Mouse (Mus musculus): ENCODE results near the gene Tmem30c.

The Tmem30c gene

GRCm38 (mm10) chr16:57292765-57293164, at the start of gene Tmem30c:
Gene Tmem30c (minus strand): TSS chr16:57292865.
- no peak for DNase-seq

GRCm38 (mm10) chr16:57340613-57340898, 47.9 kb upstream of the Tmem30c start:
- DNase-seq = no peak

DNA sequence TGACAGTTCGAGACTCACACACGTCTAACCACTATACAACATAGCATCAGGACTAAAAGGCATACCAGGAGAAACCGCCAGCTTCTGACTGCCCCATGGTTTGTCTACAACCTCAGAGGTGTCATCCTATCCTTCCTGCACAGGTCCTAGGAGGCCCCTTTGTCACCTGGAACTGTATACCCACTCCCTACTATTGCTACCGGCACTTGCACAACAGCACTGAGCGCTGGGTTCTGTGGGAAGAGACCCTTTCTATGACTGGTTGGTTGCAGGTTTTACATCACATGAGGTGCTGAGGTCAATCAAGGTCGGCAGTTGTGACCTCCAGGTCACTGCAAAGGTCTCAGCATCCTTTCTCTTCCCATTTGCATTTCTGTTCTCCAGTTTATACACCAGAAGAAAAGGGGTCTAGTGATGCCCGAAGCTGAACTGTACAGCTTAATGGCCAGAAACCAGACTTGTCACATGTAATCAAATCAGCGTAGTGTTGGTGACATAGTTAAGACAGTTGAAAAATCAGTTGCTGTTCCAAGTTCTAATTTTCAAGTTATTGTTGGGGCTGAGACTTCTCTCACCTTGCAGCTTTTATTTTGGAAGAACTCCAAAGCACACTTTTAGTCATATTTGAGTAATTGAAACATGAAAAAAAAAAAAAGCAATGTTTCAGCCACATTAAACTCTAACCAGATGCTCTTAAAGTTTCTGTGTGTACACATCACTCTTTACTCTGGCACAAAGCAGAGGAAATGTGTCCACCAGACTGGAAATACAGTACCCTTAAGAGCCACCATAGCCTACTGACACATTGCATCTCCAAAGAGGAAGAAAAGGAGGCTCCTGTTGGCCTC, 47.3 kb upstream of the Tmem30c start:
- DNase-seq = no peak

GRCm38 (mm10) chr16:57336770-57337423, 44.2 kb upstream of the Tmem30c start:
- peak; percentile 46 for DNase-seq

- no peak for DNase-seq
Observed at GRCm38 (mm10) chr16:57332301-57332700, 39.6 kb upstream of the Tmem30c start.

- DNase-seq = no peak
Observed at GRCm38 (mm10) chr16:57330111-57330510, 37.4 kb upstream of the Tmem30c start.

- DNase-seq = no peak
Observed at GRCm38 (mm10) chr16:57329028-57329427, 36.4 kb upstream of the Tmem30c start.

GRCm38 (mm10) chr16:57326996-57327395, 34.3 kb upstream of the Tmem30c start:
- peak; percentile 33 for DNase-seq

GRCm38 (mm10) chr16:57319284-57320124, 26.8 kb upstream of the Tmem30c start:
- DNase-seq = no peak

DNA sequence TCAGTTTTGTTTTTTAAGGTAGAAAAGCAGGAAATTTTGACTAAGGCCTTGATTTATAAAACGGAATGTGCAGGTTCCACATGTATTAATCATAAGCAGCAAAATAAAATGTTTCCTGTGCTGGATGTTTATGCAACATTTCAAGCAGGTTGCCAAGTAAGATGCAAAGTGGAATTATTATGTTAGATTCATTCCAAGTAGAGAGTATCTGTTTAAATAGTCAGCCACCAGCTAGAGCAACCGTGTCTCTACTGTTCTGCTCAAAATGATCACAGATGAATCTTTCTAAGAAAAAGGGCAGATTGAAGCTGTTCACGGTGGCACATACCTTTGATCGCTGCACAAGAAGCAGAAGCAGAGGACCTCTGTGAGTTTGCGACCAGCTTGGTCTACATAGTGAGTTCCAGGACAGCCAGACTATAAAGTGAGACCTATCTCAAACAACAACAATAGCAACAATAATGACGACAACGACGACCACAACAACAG, 26.0 kb upstream of the Tmem30c start:
- peak; percentile 60 for DNase-seq

GRCm38 (mm10) chr16:57317882-57318636, 25.4 kb upstream of the Tmem30c start:
- DNase-seq = no peak

DNA sequence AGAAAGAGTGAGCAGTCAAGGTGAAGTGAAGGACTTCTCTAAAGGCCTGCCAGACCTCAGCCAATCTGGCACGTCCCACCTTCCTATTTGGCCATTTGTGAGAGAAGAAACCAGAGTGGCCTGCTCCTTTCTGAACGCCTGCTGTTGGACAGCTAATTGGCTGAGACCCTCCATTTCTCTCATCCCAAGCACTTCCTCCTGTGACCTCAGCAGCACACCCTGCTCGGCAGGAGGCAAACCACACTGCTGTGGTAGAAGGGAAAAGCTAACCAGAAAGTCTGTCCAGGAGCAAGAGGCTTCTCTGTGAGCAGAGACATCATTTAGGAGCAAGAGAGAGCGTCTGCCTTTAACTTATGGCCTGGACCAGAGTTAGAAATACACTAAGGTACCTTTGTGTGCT, 24.5 kb upstream of the Tmem30c start:
- DNase-seq = no peak

GRCm38 (mm10) chr16:57315026-57315425, 22.4 kb upstream of the Tmem30c start:
- DNase-seq = no peak

GRCm38 (mm10) chr16:57314236-57314635, 21.6 kb upstream of the Tmem30c start:
- DNase-seq = no peak

DNA sequence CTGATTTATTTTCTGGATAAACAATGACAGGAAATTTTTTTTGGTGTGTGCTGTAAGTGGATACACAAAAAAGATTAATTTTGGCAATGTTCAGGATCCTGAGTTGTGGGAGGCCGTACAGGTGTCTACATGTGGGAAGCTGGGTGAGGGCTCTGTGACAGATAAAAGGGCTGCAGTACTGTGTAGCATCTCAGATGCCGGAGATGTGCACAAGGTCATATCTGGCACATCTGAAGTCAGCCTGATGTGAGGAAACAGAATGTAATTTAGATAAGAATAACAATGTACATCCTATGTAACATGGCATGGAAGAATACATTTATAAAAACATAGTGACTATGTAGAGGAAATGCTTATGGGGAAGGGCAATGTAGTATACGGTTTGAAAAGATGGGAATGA, 20.8 kb upstream of the Tmem30c start:
- no peak for DNase-seq

- DNase-seq = no peak
Observed at GRCm38 (mm10) chr16:57312130-57312529, 19.5 kb upstream of the Tmem30c start.

DNA sequence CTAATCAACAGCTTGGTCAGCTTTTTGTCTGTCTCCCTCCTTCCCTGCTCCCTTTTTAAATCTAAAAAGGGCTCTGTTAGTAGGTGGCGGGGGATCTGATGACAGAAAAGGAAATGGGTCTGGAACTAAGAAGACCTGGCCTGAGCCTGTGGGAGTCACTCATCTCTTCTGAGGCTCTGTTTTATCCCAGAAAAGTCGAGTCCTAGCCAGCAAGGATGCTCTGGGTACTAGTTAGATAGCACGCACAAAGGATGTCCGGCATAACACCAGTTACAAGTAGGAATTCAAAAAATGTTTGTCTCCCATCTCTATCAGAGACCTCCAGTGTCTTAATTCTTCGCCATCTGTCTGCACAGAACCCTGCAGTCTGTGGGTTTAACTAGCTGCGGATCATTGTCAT, 12.8 kb upstream of the Tmem30c start:
- DNase-seq = no peak

- no peak for DNase-seq
Observed at GRCm38 (mm10) chr16:57303716-57304115, 11.1 kb upstream of the Tmem30c start.

DNA sequence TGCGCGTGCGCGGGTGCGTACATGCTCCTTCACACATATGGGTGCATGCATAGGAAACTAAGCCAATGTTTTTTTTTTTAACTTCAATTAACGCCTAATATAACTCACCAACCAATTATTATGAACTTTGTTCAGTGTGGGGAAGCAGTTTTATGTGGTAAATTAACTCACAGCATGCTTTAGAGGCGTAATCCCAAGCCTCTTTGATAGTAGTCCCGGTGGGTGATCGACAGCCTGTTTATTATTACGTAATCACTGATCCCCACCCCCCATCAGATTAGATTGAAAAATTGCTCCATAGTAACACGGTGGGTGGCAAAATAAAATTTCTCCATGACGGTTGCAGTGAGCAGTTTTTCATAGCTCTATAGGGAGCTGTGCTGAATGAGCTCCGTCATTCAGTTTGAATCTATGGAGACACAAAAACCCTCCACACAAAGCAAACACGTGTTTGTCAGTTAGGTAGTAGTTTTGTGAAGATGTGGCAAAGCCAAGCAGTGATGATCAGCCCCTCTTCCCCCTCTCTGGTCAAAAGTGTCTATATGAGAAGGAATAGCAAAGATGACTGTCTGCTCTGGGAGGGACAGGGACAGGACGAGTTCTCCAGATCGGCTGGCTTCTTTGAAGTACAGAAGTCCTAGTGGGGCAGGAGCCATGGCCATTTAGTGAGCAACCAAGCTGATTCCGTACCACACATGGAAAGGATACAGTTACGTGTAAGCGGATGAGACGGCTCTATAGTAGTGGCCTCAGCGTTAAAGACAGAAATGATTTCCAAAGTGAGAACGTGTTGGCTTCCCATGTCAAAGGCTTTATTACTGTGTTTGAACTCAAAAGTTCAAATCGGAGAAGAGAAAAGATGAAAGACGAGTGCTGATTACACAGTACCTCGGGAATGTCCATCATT, 10.4 kb upstream of the Tmem30c start:
- DNase-seq = no peak

DNA sequence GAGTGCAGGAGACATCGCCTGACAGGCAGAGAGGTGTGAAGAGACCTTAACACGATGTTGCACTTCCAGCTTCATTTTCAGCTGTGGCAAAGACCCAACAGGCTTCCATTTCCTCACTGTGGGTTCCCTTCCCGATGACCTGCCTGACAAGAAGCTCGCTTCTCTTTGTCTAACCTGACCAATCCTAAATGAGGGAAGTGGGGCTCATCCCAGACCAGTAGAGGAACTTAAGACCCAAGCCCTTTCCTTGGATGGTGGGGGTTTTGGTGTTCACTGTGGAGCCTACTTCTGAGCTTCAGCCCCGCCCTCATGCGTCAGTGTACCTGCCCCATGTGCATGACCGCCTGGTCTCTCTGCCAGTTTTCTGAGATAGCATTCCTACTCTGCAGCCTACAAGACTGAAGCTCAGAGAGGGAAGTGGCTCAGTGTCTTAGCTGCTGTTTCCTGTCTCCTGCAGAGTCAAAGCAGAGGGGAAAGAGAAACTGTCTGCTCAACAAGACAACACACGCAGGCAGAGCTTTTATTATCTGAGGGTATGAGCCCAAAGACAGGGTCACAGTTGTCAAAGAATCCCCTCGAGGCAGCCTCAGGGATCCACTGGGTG, 8.9 kb upstream of the Tmem30c start:
- DNase-seq = peak; percentile 20

Data from kidney, adult 9 months (tissue).